Mouse (Mus musculus): ENCODE measurements around the gene Spib.

DNA sequence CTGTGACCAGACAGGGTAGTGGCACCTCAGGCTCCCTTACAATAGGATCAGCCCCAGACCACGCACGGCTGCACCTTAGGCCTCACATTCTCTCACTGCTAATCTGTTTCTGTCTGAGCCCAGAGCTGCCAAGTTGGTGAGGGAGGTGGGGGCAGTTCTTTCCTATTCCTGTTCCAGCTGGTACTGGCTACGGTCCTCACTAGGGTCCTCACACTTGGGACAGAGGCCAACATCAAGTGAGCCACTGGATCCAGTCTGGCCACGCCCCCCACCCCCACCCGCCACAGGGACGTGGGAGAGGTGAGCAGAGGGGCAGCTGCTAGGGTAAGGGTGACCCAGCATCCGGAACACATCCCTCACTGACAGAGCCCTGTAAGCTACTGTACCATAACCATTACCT is 5.1 kb upstream of the Spib start:
- TF ChIP-seq CTCF (IDR thresholded peaks at IDR 0.05; ENCODE audit: control insufficient read depth, insufficient read depth, low read length): no peak
- no peak for TF ChIP-seq POLR2A (IDR thresholded peaks at IDR 0.05; ENCODE audit: borderline replicate concordance, control insufficient read depth, low read depth, low read length)
